Mouse (Mus musculus) hindbrain, embryonic 15.5 days (tissue): ENCODE measurements around the gene Triobp. TPM values are rescaled to one million over a fixed set of nuclear protein-coding genes. Genes with fewer than 3 reads are reported as not detected.

Experiments
- ATAC-seq: fragments of 200-750 bp; cut with Nextera tagmentation; 2 replicates; pipeline ENCODE4 v1.8.0; 2017; ENCODE audit warnings: low read depth, moderate number of reproducible peaks, moderate TSS enrichment; ENCODE audit not compliant: low FRiP score
- H3K27ac ChIP-seq: fragments of 300-500 bp; sonication (generic); replicated peaks from 2 replicates; pipeline ENCODE4 v1.5.1; 2015; ENCODE audit warnings: mild to moderate bottlenecking, inconsistent platforms
- H3K27me3 ChIP-seq: fragments of 300-500 bp; sonication (generic); 2 replicates; pipeline ENCODE4 v1.6.1; 2015; ENCODE audit warnings: control low read depth, inconsistent platforms
- H3K36me3 ChIP-seq: fragments of 300-500 bp; sonication (generic); 2 replicates; pipeline ENCODE4 v1.6.1; 2015; ENCODE audit warnings: control low read depth, inconsistent platforms
- H3K4me1 ChIP-seq: fragments of 300-500 bp; sonication (generic); replicated peaks from 2 replicates; pipeline ENCODE4 v1.6.1; 2015; ENCODE audit warnings: control low read depth, inconsistent platforms
- H3K4me2 ChIP-seq: fragments of 300-500 bp; sonication (generic); 2 replicates; pipeline ENCODE4 v1.6.1; 2015; ENCODE audit warnings: moderate library complexity, mild to moderate bottlenecking, inconsistent platforms
- H3K4me3 ChIP-seq: fragments of 300-500 bp; sonication (generic); 2 replicates; pipeline ENCODE4 v1.5.1; 2015; ENCODE audit warnings: mild to moderate bottlenecking, inconsistent platforms
- H3K9ac ChIP-seq: fragments of 300-500 bp; sonication (generic); 2 replicates; pipeline ENCODE4 v1.6.1; 2015; ENCODE audit warnings: inconsistent platforms
- H3K9me3 ChIP-seq: fragments of 300-500 bp; sonication (generic); 2 replicates; pipeline ENCODE4 v1.6.1; 2016; ENCODE audit warnings: control low read depth, inconsistent platforms
- WGBS: fragments of 180-500 bp; shearing (Covaris S2); methylation state at CpG from one replicate; pipeline ENCODE4 v1.1.7; 2015; 5-methylcytosine and 5-hydroxymethylcytosine counted together
- polyA plus RNA-seq: library from polyadenylated mRNA; unstranded; fragments of >200 nt; fragmentation: Nextera tagmentation; extraction: Ambion mirVana; gene quantifications from 2 replicates; pipeline ENCODE4 v1.2.1, GENCODE M21; 2015

The Triobp gene
- polyA plus RNA-seq, 1 experiment from 2014 or later = 42.7 TPM

GRCm38 (mm10) chr15:78914091-78914822 is 33.3 kb upstream of the Triobp start:
- Histone ChIP-seq H3K36me3 (peaks cover 5% of the 10 kb centered on the region; the same call in 1 of the 2 replicates), H3K4me1 (peaks cover 42% of the 10 kb centered on the region), H3K9me3 (no peaks in the 10 kb centered on the region), H3K27me3 (no peaks in the 10 kb centered on the region), H3K4me3 (peak overlapping the region; percentile 88), H3K9ac (peak overlapping the region; percentile 82), H3K4me2 (peak overlapping the region; percentile 81), H3K27ac (peak overlapping the region; percentile 97)
- 0% methylated on average over 70 of the region's 87 CpGs for WGBS
- ATAC-seq = peak; percentile 66

- H3K4me2 ChIP-seq = peak overlapping the region; percentile 81
- H3K36me3 ChIP-seq = peaks cover 7% of the 10 kb centered on the region; the same call in 1 of the 2 replicates
- no peaks in the 10 kb centered on the region for H3K27me3 ChIP-seq
- H3K4me3 ChIP-seq = peak overlapping the region; percentile 88
- H3K9me3 ChIP-seq = no peaks in the 10 kb centered on the region
- peaks cover 42% of the 10 kb centered on the region for H3K4me1 ChIP-seq
- H3K9ac ChIP-seq = peak overlapping the region; percentile 82
- peak overlapping the region; percentile 97 for H3K27ac ChIP-seq
- WGBS = 48% methylated on average over 8 of the region's 8 CpGs
- no peak for ATAC-seq
Measured at GRCm38 (mm10) chr15:78914823-78915659, 32.5 kb upstream of the Triobp start.

- Histone ChIP-seq H3K9ac (peak overlapping the region; percentile 82), H3K36me3 (peaks cover 7% of the 10 kb centered on the region; the same call in 1 of the 2 replicates), H3K27ac (peak overlapping the region; percentile 60), H3K27me3 (no peaks in the 10 kb centered on the region), H3K4me1 (peaks cover 42% of the 10 kb centered on the region), H3K9me3 (no peaks in the 10 kb centered on the region), H3K4me3 (peak overlapping the region; percentile 88), H3K4me2 (peak overlapping the region; percentile 81)
- no peak for ATAC-seq
- WGBS = 6% methylated on average over 8 of the region's 8 CpGs
Measured at GRCm38 (mm10) chr15:78915660-78916017, 31.9 kb upstream of the Triobp start.

GRCm38 (mm10) chr15:78916052-78916826 is 31.3 kb upstream of the Triobp start:
- Histone ChIP-seq H3K27ac (peak overlapping the region; percentile 60), H3K4me3 (peak overlapping the region; percentile 88), H3K36me3 (peaks cover 7% of the 10 kb centered on the region; the same call in 1 of the 2 replicates), H3K9me3 (no peaks in the 10 kb centered on the region), H3K4me2 (peak overlapping the region; percentile 81), H3K27me3 (no peaks in the 10 kb centered on the region), H3K4me1 (peaks cover 42% of the 10 kb centered on the region), H3K9ac (peak overlapping the region; percentile 47)
- WGBS = 17% methylated on average over 12 of the region's 12 CpGs
- ATAC-seq = no peak

GRCm38 (mm10) chr15:78918126-78918525 is 29.4 kb upstream of the Triobp start:
- Histone ChIP-seq H3K4me2 (no peak overlapping the region), H3K36me3 (peaks cover 7% of the 10 kb centered on the region; the same call in 1 of the 2 replicates), H3K4me3 (no peak overlapping the region), H3K27me3 (no peaks in the 10 kb centered on the region), H3K9me3 (no peaks in the 10 kb centered on the region), H3K9ac (no peak overlapping the region), H3K4me1 (peaks cover 37% of the 10 kb centered on the region), H3K27ac (no peak overlapping the region)
- ATAC-seq = no peak
- 96% methylated on average over 23 of the region's 23 CpGs for WGBS

GRCm38 (mm10) chr15:78919914-78920313 is 27.6 kb upstream of the Triobp start:
- WGBS = 78% methylated on average over 12 of the region's 12 CpGs
- H3K4me3 ChIP-seq = no peak overlapping the region
- H3K9ac ChIP-seq = no peak overlapping the region
- no peak for ATAC-seq
- H3K27ac ChIP-seq = no peak overlapping the region
- no peak overlapping the region for H3K4me2 ChIP-seq
- H3K36me3 ChIP-seq = peaks cover 7% of the 10 kb centered on the region; the same call in 1 of the 2 replicates
- no peaks in the 10 kb centered on the region for H3K27me3 ChIP-seq
- H3K9me3 ChIP-seq = no peaks in the 10 kb centered on the region
- H3K4me1 ChIP-seq = peaks cover 30% of the 10 kb centered on the region

- 89% methylated on average over 7 of the region's 7 CpGs for WGBS
- H3K4me1 ChIP-seq = peaks cover 22% of the 10 kb centered on the region
- no peak overlapping the region for H3K27ac ChIP-seq
- H3K9ac ChIP-seq = no peak overlapping the region
- no peak overlapping the region for H3K4me2 ChIP-seq
- H3K4me3 ChIP-seq = no peak overlapping the region
- H3K9me3 ChIP-seq = no peaks in the 10 kb centered on the region
- H3K27me3 ChIP-seq = peaks cover 8% of the 10 kb centered on the region; the same call in 1 of the 2 replicates
- peaks cover 7% of the 10 kb centered on the region; the same call in 1 of the 2 replicates for H3K36me3 ChIP-seq
- no peak for ATAC-seq
Measured at GRCm38 (mm10) chr15:78922700-78923099, 24.8 kb upstream of the Triobp start.

- H3K4me1 ChIP-seq = peaks cover 26% of the 10 kb centered on the region
- H3K9ac ChIP-seq = no peak overlapping the region
- 74% methylated on average over 6 of the region's 6 CpGs for WGBS
- no peak for ATAC-seq
- H3K4me3 ChIP-seq = no peak overlapping the region
- no peaks in the 10 kb centered on the region for H3K9me3 ChIP-seq
- no peak overlapping the region for H3K4me2 ChIP-seq
- H3K27me3 ChIP-seq = peaks cover 10% of the 10 kb centered on the region; the same call in 1 of the 2 replicates
- H3K27ac ChIP-seq = no peak overlapping the region
- H3K36me3 ChIP-seq = peaks cover 7% of the 10 kb centered on the region; the same call in 1 of the 2 replicates
Measured at GRCm38 (mm10) chr15:78923585-78923984, 23.9 kb upstream of the Triobp start.

GRCm38 (mm10) chr15:78925129-78925528 is 22.4 kb upstream of the Triobp start:
- no peak overlapping the region for H3K9ac ChIP-seq
- ATAC-seq = no peak
- H3K4me3 ChIP-seq = no peak overlapping the region
- H3K27me3 ChIP-seq = peaks cover 10% of the 10 kb centered on the region; the same call in 1 of the 2 replicates
- H3K27ac ChIP-seq = 0 out of 2 replicates have a peak overlapping the region, but pooled peaks have one; percentile 52
- H3K36me3 ChIP-seq = no peaks in the 10 kb centered on the region
- WGBS = 35% methylated on average over 8 of the region's 8 CpGs
- H3K9me3 ChIP-seq = no peaks in the 10 kb centered on the region
- peaks cover 26% of the 10 kb centered on the region for H3K4me1 ChIP-seq
- no peak overlapping the region for H3K4me2 ChIP-seq

GRCm38 (mm10) chr15:78926021-78926919 is 21.3 kb upstream of the Triobp start, which contains the start of gene Lgals1:
Lgals1 (plus strand) TSS chr15:78926725.
- Histone ChIP-seq H3K27me3 (peaks cover 10% of the 10 kb centered on the region; the same call in 1 of the 2 replicates), H3K27ac (peak within 1 kb of the TSS; percentile 52; the same call in 1 of the 2 replicates), H3K4me1 (peaks cover 26% of the 10 kb centered on the region), H3K9me3 (no peaks in the 10 kb centered on the region), H3K4me2 (peak within 1 kb of the TSS; percentile 57), H3K9ac (no peak within 1 kb of the TSS; the same call in 1 of the 2 replicates), H3K4me3 (peak within 1 kb of the TSS; percentile 31), H3K36me3 (no peaks in the 10 kb centered on the region)
- WGBS = 8% methylated on average over 20 of the region's 20 CpGs
- ATAC-seq = peak; percentile 65
